Mouse (Mus musculus) intestine, embryonic 15.5 days (tissue): ENCODE measurements around the gene C130032M10Rik. TPM values are rescaled to one million over a fixed set of nuclear protein-coding genes. Genes with fewer than 3 reads are reported as not detected.

Source experiments
- polyA plus RNA-seq: library from polyadenylated mRNA; unstranded; fragments of >200 nt; fragmentation: Nextera tagmentation; extraction: Ambion mirVana; gene quantifications from 2 replicates; pipeline ENCODE4 v1.2.1, GENCODE M21; 2015

Gene C130032M10Rik
- polyA plus RNA-seq, 1 experiment from 2014 or later, result 0.48 TPM

Other genes starting within 250 kb of the C130032M10Rik start
- gene Bcl2a1c, start 185.6 kb upstream of the C130032M10Rik start, polyA plus RNA-seq, result not detected in 2 replicates
- 107 and 110 TPM in 2 replicates for gene Crtap, start 125.0 kb upstream of the C130032M10Rik start, polyA plus RNA-seq
- gene Glb1, start 114.6 kb upstream of the C130032M10Rik start, polyA plus RNA-seq, result 157 and 179 TPM in 2 replicates
- gene Tmppe, start 114.6 kb upstream of the C130032M10Rik start, polyA plus RNA-seq, result 18.3 and 22.1 TPM in 2 replicates
- gene Ccr4, start 10.8 kb upstream of the C130032M10Rik start, polyA plus RNA-seq, result 0.56 and 0.63 TPM in 2 replicates
- 4.1 TPM in 2 replicates for gene Trim71, start 48.7 kb downstream of the C130032M10Rik start, polyA plus RNA-seq
- 51.9 and 53.1 TPM in 2 replicates for gene Cnot10, start 124.5 kb downstream of the C130032M10Rik start, polyA plus RNA-seq
- gene Dync1li1, start 173.1 kb downstream of the C130032M10Rik start, polyA plus RNA-seq, result 49.9 and 54.7 TPM in 2 replicates
- gene Cmtm6, start 215.4 kb downstream of the C130032M10Rik start, polyA plus RNA-seq, result 77.5 and 77.7 TPM in 2 replicates